ENCODE assay signal across 12 mouse cellular contexts in genomic region chr4:54972827-54973560, GRCm38 (mm10). TPM values are rescaled to one million over a fixed set of nuclear protein-coding genes. Genes with fewer than 3 reads are reported as not detected.
DNase-seq lines count a peak whose midpoint lies in the region; ATAC-seq and TF ChIP-seq lines count a peak whose summit lies in the region.
"Had no signal": no experiment of that assay in that cellular context is flagged by ENCODE, and none has a peak within 500 bp of the region (broad histone marks: within the 10 kb centered on the region; RNA-seq: fewer than 3 reads in every experiment).

No protein-coding gene starts in this region.

- DNase-seq in heart, adult 11 months = peak; percentile 72
- DNase-seq in heart, adult 18-20 months = no peak
- DNase-seq in testis, postnatal 10 days (ENCODE audit: low spot score) = no peak
- DNase-seq in cerebellum, adult 11 months = no peak
- DNase-seq in cerebellum, adult 11-12 months = no peak
- DNase-seq: heart, postnatal 10 days; liver, embryonic 13.5 days; lung, postnatal 36 days; midbrain, embryonic 14.5 days had no signal

- ATAC-seq in intestine, postnatal 0 days = peak; percentile 92

- H3K9me3 ChIP-seq in intestine, postnatal 0 days (ENCODE audit: control insufficient read depth) = no peaks in the 10 kb centered on the region
- H3K9me3 ChIP-seq: liver, embryonic 13.5 days had no signal

- H3K4me1 ChIP-seq in testis, adult 2 months (ENCODE audit: control insufficient read depth, insufficient read depth, low read length) = no peaks in the 10 kb centered on the region
- H3K4me1 ChIP-seq in intestine, postnatal 0 days (replicated peaks; ENCODE audit: control insufficient read depth, insufficient read depth, low read length) = 0 out of 2 replicates have a peak, but pooled peaks cover 10% of the 10 kb centered on the region
- H3K4me1 ChIP-seq: liver, embryonic 13.5 days had no signal

- no peak overlapping the region for H3K9ac ChIP-seq in intestine, postnatal 0 days (ENCODE audit: low read depth, low read length)
- H3K9ac ChIP-seq: liver, embryonic 13.5 days had no signal

- H3K27ac ChIP-seq in testis, adult 2 months (ENCODE audit: control insufficient read depth, insufficient read depth, low read depth, low read length) = peak overlapping the region; percentile 10; the same call in 1 of the 2 replicates
- H3K27ac ChIP-seq in intestine, postnatal 0 days (ENCODE audit: low read depth, low read length) = peak overlapping the region; percentile 37; the same call in 1 of the 2 replicates
- H3K27ac ChIP-seq: left cerebral cortex, adult 2 months; liver, embryonic 13.5 days had no signal

- no peaks in the 10 kb centered on the region for H3K27me3 ChIP-seq in testis, adult 2 months (ENCODE audit: control insufficient read depth, insufficient read depth, low read length)
- no peaks in the 10 kb centered on the region for H3K27me3 ChIP-seq in intestine, postnatal 0 days (replicated peaks; ENCODE audit: control insufficient read depth, insufficient read depth, low read length)
- H3K27me3 ChIP-seq: liver, embryonic 13.5 days had no signal

- H3K36me3 ChIP-seq in testis, adult 2 months (ENCODE audit: control insufficient read depth, insufficient read depth, low read length) = no peaks in the 10 kb centered on the region
- H3K36me3 ChIP-seq in intestine, postnatal 0 days (ENCODE audit: control insufficient read depth, insufficient read depth) = no peaks in the 10 kb centered on the region
- H3K36me3 ChIP-seq: liver, embryonic 13.5 days had no signal

- no peak overlapping the region for H3K4me3 ChIP-seq in testis, adult 2 months (ENCODE audit: control insufficient read depth, low read depth, low read length)
- H3K4me3 ChIP-seq in intestine, postnatal 0 days (ENCODE audit: low read depth, low read length) = no peak overlapping the region
- H3K4me3 ChIP-seq: left cerebral cortex, adult 2 months; liver, embryonic 13.5 days had no signal

- WGBS in intestine, postnatal 0 days = 48% methylated on average over 8 of the region's 8 CpGs

- H3K4me2 ChIP-seq in intestine, postnatal 0 days (replicated peaks; ENCODE audit: low read depth) = peak overlapping the region; percentile 40; the same call in 1 of the 2 replicates
- H3K4me2 ChIP-seq: liver, embryonic 13.5 days had no signal

- no peak for TF ChIP-seq POLR2A in testis, adult 2 months (IDR thresholded peaks at IDR 0.05; ENCODE audit: control insufficient read depth, low read depth, low read length)

- no peak for TF ChIP-seq CTCF in testis, adult 2 months (IDR thresholded peaks at IDR 0.05; ENCODE audit: control insufficient read depth, insufficient read depth, insufficient replicate concordance, low read depth, low read length)
- TF ChIP-seq CTCF in intestine, postnatal 0 days (IDR thresholded peaks at IDR 0.05; ENCODE audit: low read depth) = no peak

RNA-seq across cellular contexts. Expression of gene Zfp462, which starts 28.1 kb away (rescaled TPM):
- total RNA-seq in heart, adult 18-20 months (2021) = 1 to 10 TPM; 2.9 to 4.6 TPM
- 5.2 and 5.7 TPM in 2 replicates for polyA plus RNA-seq in testis, adult 2 months (2012; rRNA removed)
- polyA plus RNA-seq in intestine, postnatal 0 days (2015; fragmentation: Nextera tagmentation; extraction: Ambion mirVana) = 1.1 and 1.5 TPM in 2 replicates
